ENCODE assay signal across 11 mouse cellular contexts in the genomic region with DNA sequence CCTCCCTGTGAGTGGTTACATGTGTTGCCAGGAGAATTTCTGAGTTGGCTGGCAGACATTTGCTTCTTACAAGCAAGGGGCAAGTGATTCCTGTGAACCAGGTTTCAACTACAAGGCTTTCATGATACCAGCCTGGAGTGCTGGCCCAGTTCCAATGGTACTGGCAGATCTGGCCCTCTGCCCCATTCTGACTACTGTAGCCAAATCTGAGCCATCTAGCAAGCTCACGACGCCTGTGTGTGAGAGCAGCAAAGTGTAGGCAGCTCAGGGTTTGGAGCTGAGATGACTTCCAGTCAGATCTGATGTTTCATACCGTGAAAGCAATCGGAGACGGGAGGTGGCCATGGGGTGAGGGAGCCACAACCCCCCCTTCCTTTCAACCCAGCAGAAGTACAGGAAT. TPM values are rescaled to one million over a fixed set of nuclear protein-coding genes. Genes with fewer than 3 reads are reported as not detected.
DNase-seq lines count a peak whose midpoint lies in the region; ATAC-seq and TF ChIP-seq lines count a peak whose summit lies in the region.
"Had no signal": no experiment of that assay in that cellular context is flagged by ENCODE, and none has a peak within 500 bp of the region (broad histone marks: within the 10 kb centered on the region; RNA-seq: fewer than 3 reads in every experiment).

No protein-coding gene starts in this region.

- DNase-seq in heart, postnatal 4 days = peak; percentile 39
- no peak for DNase-seq in heart, postnatal 25 days (ENCODE audit: low spot score)
- peak; percentile 62 for DNase-seq in midbrain, postnatal 0 days (ENCODE audit: low spot score)
- peak; percentile 19 for DNase-seq in gonadal fat pad, adult 2 months (ENCODE audit: low read depth)
- no peak for DNase-seq in lung, postnatal 25 days (ENCODE audit: low spot score)
- DNase-seq: gastrocnemius, postnatal 14 days; lung, adult 2 months; thymus, adult 18-20 months had no signal

- 85% methylated on average over 5 of the region's 5 CpGs for WGBS in midbrain, postnatal 0 days
- WGBS in midbrain, embryonic 13.5 days = 89% methylated on average over 5 of the region's 5 CpGs

- H3K9me3 ChIP-seq in midbrain, postnatal 0 days (ENCODE audit: low read length) = no peaks in the 10 kb centered on the region
- no peaks in the 10 kb centered on the region for H3K9me3 ChIP-seq in midbrain, embryonic 13.5 days
- H3K9me3 ChIP-seq: hindbrain, embryonic 13.5 days had no signal

- intact Hi-C loops in heart, postnatal 25 days (cut with DNase I) = no loop called here

- H3K27me3 ChIP-seq in midbrain, postnatal 0 days (ENCODE audit: insufficient read depth, low read length) = no peaks in the 10 kb centered on the region
- no peaks in the 10 kb centered on the region for H3K27me3 ChIP-seq in midbrain, embryonic 13.5 days
- H3K27me3 ChIP-seq: hindbrain, embryonic 13.5 days had no signal

- TF ChIP-seq CTCF in midbrain, postnatal 0 days (IDR thresholded peaks at IDR 0.05) = no peak

- peaks cover 53% of the 10 kb centered on the region for H3K36me3 ChIP-seq in midbrain, postnatal 0 days (ENCODE audit: insufficient read depth, low read length)
- peaks cover 66% of the 10 kb centered on the region for H3K36me3 ChIP-seq in midbrain, embryonic 13.5 days

- no peak overlapping the region for H3K4me2 ChIP-seq in midbrain, postnatal 0 days (ENCODE audit: low read depth, low read length, poor library complexity, severe bottlenecking)
- no peak overlapping the region for H3K4me2 ChIP-seq in midbrain, embryonic 13.5 days (replicated peaks)
- H3K4me2 ChIP-seq: hindbrain, embryonic 13.5 days had no signal

- no peak overlapping the region for H3K4me3 ChIP-seq in midbrain, postnatal 0 days (ENCODE audit: low read depth, low read length)
- H3K4me3 ChIP-seq in midbrain, embryonic 13.5 days (replicated peaks) = no peak overlapping the region
- H3K4me3 ChIP-seq: hindbrain, embryonic 13.5 days had no signal

- no peaks in the 10 kb centered on the region for H3K4me1 ChIP-seq in midbrain, postnatal 0 days (ENCODE audit: insufficient read depth, low read length)
- H3K4me1 ChIP-seq in midbrain, embryonic 13.5 days (replicated peaks) = no peaks in the 10 kb centered on the region
- H3K4me1 ChIP-seq: hindbrain, embryonic 13.5 days had no signal

- no peak overlapping the region for H3K27ac ChIP-seq in midbrain, postnatal 0 days (ENCODE audit: low read depth, low read length)
- no peak overlapping the region for H3K27ac ChIP-seq in midbrain, embryonic 13.5 days
- H3K27ac ChIP-seq: hindbrain, embryonic 13.5 days had no signal

- H3K9ac ChIP-seq in midbrain, postnatal 0 days (replicated peaks; ENCODE audit: low read length, poor library complexity, severe bottlenecking) = no peak overlapping the region
- H3K9ac ChIP-seq in midbrain, embryonic 13.5 days (replicated peaks) = no peak overlapping the region
- H3K9ac ChIP-seq: hindbrain, embryonic 13.5 days had no signal

- ATAC-seq in midbrain, postnatal 0 days (ENCODE audit: low FRiP score) = no peak
- no peak for ATAC-seq in midbrain, embryonic 13.5 days
- peak; percentile 59 for ATAC-seq in cerebellum, adult (ENCODE audit: insufficient number of reproducible peaks, low FRiP score, low TSS enrichment)

RNA-seq across cellular contexts. Expression of gene Pop4, which starts 8.8 kb away (rescaled TPM):
- 10 to 100 TPM; 24.1 to 25.7 TPM for total RNA-seq in heart, postnatal 4 days (2021)
- total RNA-seq in heart, postnatal 25 days (2021) = 10 to 100 TPM; 11.7 to 12.5 TPM
- total RNA-seq in midbrain, postnatal 0 days (2014; rRNA removed) = 60.2 and 71.6 TPM in 2 replicates
- polyA plus RNA-seq in midbrain, postnatal 0 days (2015; fragmentation: Nextera tagmentation; extraction: Ambion mirVana) = 72.0 and 73.1 TPM in 2 replicates
- polyA plus RNA-seq in midbrain, embryonic 13.5 days (2015; fragmentation: Nextera tagmentation; extraction: Ambion mirVana) = 84.8 and 89.3 TPM in 2 replicates
- 14.8 and 17.1 TPM in 2 replicates for polyA plus RNA-seq in gonadal fat pad, adult 2 months (2012; rRNA removed)

RNA-seq across cellular contexts. Expression of gene Plekhf1, which starts 34.6 kb away (rescaled TPM):
- total RNA-seq in heart, postnatal 4 days (2021) = 1 to 10 TPM; 4.7 to 6.4 TPM
- total RNA-seq in heart, postnatal 25 days (2021) = 1 to 10 TPM; 9.5 to 9.9 TPM
- 0.38 and 0.77 TPM in 2 replicates for total RNA-seq in midbrain, postnatal 0 days (2014; rRNA removed)
- 0.46 and 0.58 TPM in 2 replicates for polyA plus RNA-seq in midbrain, postnatal 0 days (2015; fragmentation: Nextera tagmentation; extraction: Ambion mirVana)
- 0.58 TPM in 2 replicates for polyA plus RNA-seq in midbrain, embryonic 13.5 days (2015; fragmentation: Nextera tagmentation; extraction: Ambion mirVana)
- 5.3 and 5.7 TPM in 2 replicates for polyA plus RNA-seq in gonadal fat pad, adult 2 months (2012; rRNA removed)

Comparison
In these comparisons a context has a peak if more than half of its experiments do, and no peak if none do; other contexts are left out.
1. DNase-seq: peak in heart, postnatal 4 days (single experiment), midbrain, postnatal 0 days (single experiment) and gonadal fat pad, adult 2 months (single experiment); none in heart, postnatal 25 days (single experiment) and lung, postnatal 25 days (single experiment).